Mouse (Mus musculus): ENCODE measurements at regions not wholly inside any gene's neighbourhood (a gene's known extent, or its start where the extent isn't known, plus 50 kb on each side); places are given as distances from the start of the nearest gene placed in this dataset.

- DNase-seq (ENCODE audit: low read depth, low spot score) = no peak
Observed at GRCm38 (mm10) chr16:21362663-21363367, 60.1 kb upstream of the Vps8 start.

DNA sequence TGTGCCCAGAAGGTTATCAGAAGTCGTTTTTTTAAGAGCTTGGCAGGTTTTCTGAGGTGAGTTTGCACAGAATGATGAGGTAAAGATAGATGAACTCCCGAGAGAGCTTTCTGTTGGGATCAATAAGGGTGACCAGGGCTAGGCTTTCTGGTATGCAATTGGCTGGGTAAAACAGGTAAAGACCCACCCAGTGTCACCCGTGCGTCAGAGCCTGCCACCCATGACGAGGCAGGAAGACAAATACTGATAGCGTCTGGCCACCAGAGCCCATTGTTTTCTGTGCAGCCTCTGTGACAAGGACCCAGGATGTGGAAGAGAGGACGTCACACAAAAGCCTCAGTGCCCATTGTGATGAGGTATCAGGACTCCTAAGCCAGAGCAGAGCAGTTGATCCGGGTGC is 58.0 kb upstream of the Vps8 start:
- no peak for DNase-seq (ENCODE audit: low read depth, low spot score)

DNA sequence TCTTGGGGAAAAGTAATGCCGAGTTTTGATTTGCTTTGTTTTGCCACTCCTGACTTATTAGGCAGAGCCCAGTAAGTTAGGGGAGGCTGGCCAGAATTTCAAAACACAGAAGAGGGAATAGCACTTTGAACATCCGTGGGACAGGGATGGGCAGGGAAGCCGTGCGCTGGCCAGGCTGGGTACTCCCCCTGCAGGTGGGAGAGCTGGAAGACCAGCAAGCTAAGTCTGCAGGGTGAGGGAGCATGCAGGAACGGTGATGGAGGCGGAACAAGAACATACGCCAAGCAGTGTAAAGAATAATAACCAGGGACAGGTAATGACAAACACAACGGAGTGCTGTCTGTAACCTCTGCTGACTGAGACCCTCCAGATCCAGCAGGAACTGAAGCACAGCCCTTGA is 55.5 kb upstream of the Vps8 start:
- DNase-seq (ENCODE audit: low read depth, low spot score) = no peak

DNA sequence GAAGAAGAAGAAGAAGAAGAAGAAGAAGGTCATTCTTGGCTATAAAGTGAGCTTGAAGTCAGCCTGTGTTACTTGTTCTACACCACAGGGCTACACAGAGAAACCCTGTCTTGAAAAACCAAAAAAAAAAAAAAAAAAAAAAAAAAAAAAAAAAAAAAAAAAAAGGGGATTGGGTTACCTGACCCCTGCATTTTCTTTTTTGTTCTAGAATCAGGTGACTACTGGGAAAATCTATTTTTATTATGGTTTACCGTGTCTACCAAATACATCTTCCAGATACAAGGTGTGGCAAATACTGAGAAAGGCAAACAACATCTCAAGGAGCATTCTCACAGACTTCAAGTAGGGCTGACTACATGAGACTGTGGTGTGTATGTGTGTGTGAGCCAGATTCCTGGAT is 54.1 kb upstream of the Vps8 start:
- DNase-seq (ENCODE audit: low read depth, low spot score) = no peak

- no peak for DNase-seq (ENCODE audit: low read depth, low spot score)
Observed at GRCm38 (mm10) chr16:21369569-21370512, 53.1 kb upstream of the Vps8 start.

Data from A20 (cell line).